Mouse (Mus musculus) granulocyte monocyte progenitor cell, adult 5-6 weeks (primary cell): ENCODE measurements around the gene Cachd1. TPM values are rescaled to one million over a fixed set of nuclear protein-coding genes. Genes with fewer than 3 reads are reported as not detected.

Experiments
- ATAC-seq: replicated peaks from 2 replicates; pipeline ENCODE4 v1.8.0; 2016; ENCODE audit warnings: mild to moderate bottlenecking, moderate TSS enrichment, inconsistent platforms; ENCODE audit not compliant: poor library complexity, severe bottlenecking
- total RNA-seq, 2 experiments: library from RNA; stranded (forward) in 1 of 2; stranded (reverse) in 1 of 2; fragments of 200-712, 200-1000 nt in 1 of 2; fragments of >200 nt in 1 of 2; fragmentation: Nextera tagmentation in 1 of 2; gene quantifications; 2 replicates each; pipeline ENCODE4 v1.2.3; 2014 to 2017

Cachd1 gene
- total RNA-seq (2014; fragmentation: Nextera tagmentation), result not detected in 2 replicates
- 1.8 TPM in 1 of 2 replicates, not detected in the other for total RNA-seq (2017)

DNA sequence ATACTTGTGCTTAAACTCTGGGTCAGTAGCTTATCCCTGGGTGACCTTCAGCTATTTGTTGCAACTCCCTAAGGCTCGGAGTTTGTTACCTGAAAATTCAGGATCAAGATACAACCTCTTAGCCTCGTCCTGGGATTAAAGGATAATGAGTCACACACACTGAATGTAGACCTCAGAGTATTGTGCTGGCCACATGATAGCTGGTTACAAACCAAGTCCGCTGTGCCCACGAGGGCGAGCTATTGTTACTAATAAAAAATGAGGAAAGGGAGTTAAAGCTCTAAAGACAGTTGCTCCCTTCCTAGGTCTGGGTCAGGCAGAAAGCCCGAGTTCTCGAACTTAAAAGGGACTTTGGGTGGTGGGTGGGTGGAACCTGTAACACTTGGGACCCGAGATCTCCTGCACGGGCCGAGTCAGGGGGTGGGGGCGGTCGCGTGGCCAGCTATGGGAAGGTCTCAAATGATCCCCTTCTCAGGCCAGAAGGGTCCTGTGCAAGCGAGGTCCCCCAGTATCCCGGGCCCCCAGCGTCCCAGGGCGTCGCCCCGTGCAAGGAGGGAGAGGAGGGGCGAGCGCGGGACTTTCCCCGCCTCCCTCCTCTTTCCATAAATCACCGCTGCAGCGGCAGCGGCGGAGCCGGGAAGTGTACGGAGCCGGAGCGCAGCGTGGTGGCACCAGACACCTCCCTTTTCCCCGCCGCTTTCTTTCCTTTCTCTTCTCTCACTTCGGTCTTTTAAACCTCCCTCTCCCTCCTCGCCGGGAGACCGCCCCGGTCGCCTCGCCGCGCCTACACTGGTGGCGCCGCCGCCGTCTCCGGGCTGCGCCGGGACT is at the start of gene Cachd1:
Gene Cachd1 (plus strand): TSS at position 633 of the 828 bp plus-strand sequence.
- ATAC-seq, result peak; percentile 20

DNA sequence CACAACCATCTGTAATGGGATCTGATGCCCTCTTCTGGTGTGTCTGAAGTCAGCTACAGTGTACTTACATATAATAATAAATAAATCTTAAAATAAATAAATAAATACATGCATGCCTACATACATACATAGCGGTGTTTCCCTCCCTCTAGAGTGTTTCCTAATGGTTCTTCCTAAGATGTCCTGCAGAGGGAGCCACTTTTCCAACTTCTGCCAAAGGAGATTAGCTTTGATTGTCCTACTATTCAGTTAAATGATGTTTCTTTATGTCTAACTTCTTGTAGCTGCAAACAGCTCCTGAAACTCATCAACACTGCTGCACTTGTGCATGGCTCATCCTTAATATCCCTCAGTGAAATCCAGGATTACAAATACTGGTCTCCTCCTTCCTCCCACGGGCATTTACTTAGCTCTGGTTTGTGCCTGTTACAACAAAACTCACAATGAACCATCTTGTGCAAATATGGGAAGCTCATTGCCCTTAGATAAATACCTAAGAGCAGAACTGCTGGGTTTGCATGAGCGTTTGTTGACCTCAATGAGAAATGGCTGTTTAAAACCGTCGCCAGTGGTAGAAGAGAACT is 47.5 kb upstream of the Cachd1 start:
- 0 out of 2 replicates have a peak, but pooled peaks have one; percentile 42 for ATAC-seq

DNA sequence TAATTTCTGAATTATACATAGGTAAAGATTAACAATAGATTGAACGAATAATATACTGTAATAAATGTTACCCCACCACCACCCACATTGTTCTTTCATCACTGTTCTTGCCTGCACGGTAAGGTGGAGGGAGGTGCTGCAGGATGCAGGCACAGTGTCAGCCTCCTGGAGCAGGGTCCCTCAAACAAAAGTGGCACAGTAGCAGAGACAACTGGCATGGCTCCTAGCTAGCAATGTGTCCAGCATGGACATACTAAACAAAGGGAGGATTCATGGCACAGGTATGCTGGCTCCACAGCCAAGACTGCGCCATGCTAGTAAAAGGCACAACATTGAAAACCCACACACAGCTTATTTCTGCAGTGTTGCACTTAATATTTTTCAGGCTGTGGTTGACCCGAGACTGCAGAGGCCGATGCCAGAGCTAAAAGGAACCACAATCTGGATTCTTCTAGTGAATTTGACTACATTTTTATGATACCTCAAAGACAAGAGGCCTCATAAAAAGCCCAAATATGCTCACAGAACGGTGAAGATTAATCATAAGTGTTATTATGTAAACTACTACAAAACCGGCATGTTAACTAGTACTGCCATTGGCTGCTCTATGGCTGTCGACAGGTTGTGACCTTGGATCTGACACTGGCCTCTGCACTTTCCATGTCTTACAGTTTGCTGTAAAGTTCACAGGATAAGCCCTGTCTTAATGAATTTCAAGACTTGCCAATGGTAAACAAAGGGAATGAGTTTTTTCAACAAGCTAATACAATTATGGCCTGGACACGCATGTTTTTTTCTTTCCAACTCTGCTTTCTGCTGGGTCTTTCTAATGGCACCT is 41.2 kb upstream of the Cachd1 start:
- ATAC-seq, result no peak

DNA sequence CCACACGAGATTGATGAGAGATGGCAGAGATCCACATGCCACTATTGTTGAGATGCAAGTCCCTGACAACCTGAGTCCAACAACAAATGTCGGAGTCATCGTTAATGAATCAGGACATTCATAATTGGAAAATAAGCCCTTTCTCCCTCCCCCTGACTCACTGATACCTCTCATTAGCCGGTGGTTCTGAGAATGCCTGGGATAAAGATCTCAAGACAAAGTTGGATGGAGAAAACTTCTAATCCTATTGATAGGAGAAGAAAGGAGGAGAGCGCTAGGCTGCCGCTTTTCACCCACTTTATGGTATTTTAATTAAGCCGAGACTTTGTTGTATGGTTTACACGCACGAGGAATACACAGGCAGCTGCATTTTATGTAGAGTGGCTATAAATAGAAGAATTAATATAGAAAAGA is 40.5 kb upstream of the Cachd1 start:
- ATAC-seq, result no peak

DNA sequence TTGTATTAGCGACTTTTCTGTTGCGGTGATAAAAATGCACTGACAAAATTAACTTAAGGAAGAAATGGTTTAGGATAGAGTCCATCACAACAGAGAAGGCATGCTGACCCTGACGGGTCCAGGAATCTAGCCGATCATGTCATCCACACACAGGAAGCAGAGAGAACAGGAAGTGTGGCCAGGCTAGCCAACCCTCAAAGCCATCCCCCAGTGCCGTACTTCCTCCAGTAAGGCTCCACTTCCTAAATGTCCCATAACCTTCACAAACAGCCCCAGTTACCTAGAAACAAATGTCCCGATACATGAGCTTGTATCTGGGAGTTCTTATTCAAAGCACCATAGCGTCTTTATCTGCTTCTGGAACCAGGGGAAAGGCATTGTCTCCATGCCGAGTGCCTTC is 32.9 kb upstream of the Cachd1 start:
- peak; percentile 81 for ATAC-seq

DNA sequence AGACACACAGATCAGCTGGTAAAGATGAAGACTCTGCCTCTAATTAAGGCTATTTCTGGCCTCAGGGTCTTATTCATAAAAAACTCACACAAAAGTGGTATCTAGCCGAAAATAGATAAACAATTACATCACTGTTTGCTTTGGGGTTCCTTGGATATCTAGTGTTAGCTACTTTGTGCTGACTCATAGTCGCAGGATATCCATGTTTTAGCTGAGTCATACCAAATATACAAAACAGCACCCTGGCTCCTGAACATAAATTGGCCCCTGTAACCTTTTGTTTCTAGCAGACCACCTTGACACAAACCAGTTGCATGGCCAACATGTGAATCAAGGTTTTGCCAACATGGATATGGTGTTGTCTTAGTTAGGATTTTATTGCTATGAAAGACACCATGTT is 24.2 kb upstream of the Cachd1 start:
- ATAC-seq, result no peak

DNA sequence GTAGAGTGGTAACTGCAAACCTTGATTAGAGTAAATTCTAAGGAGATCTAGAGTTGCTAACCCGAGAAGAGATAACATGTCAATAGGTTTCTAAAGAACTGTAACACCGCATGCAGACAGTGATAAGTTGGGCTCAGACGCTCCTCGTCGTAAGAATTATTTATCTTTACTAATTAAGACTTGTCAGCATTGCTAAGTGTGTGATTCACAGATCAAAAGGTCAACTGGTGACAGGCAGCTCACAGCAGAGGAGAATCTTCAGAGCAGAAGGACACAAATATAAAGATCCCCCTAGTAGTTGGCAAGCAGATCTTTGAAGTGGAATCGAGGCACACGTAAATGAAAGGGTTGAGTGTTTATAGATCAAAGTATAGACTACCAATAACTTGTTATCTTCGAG is 20.8 kb upstream of the Cachd1 start:
- ATAC-seq, result no peak

DNA sequence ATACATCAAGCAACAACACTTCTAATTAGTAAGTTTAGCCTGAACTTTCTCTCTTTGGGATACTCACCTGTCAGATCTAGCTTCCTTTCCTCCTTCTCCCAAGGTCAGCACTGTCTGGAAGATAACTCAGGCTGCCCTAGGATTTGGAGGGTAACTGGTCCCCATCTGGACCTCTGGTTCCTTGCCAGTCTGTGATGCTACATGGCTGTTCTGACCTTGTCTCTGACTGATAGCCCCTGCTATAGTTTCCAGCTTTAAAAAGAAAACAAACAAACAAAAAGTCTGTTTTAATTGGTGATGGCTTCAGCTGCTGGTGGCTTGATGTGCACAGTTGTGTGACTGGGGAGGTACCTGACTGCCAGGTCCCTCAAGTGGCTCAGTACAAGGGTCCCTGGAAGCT is 20.0 kb upstream of the Cachd1 start:
- ATAC-seq, result no peak

DNA sequence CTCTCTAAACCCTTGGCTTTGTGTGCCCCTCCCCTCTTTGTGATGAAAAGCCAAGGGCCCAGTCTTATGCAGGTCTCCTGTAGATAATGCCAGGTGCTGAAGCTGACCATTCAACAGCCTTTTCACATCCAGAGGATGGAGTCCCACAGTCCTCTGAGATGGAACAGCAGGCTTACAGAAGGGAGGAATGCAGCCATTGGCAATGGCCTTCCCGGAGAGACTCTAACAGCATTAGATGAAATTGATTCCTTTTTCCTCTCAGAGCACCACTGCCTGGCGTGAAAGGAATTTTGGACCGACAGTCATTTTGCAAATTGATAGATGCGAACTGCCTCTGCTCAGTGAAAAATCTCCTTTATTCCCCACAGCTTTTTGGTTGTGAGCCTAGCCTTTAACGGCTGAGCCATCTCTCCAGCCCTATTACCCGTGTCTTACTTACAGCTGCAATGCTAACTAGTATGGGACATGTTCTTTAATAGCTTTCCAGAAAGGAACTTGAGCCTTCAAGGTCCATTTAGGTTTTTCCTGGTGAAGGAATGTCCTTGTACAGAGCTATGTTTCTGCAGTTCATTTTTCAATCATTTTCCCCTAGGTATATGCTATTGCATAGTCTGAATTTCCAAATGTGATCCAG is 18.1 kb upstream of the Cachd1 start:
- no peak for ATAC-seq

DNA sequence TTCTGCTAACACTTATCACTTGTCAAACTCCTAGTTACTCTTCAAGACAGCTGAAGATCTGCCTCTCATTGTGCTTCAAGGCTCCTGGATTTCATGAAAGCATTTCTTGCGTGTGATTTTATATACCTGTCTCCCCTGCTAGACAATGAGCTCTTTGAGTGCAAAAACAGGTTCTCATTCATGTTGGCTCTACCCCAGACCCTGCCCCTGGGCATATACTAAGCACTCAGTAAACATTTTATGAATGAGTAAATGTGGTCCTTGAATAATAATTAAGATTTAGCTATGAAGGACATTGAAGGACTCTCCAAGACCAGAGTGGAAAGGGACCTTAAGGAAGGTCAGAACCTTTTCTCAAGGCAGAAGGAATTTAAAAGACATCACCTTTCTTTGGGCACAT is 16.9 kb upstream of the Cachd1 start:
- ATAC-seq, result no peak

DNA sequence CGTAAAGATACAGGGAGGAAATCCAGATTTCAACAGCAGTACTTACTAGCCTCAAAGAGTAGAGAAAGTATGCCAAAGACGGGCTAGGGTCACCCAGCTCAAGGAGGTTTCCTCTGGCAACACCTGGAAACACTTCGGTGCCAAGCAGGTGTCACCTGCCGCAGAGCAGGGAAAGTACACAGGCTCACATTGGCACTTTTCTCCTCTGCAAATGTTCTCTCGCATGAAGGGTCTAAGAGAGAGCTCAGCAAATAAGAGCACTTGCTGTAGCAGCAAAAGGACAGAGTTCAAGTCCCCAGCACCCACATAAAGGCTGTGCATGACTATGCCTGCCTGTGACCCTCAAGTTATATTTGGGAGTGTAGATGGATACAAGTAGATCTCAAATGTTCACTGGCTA is 16.1 kb upstream of the Cachd1 start:
- no peak for ATAC-seq

DNA sequence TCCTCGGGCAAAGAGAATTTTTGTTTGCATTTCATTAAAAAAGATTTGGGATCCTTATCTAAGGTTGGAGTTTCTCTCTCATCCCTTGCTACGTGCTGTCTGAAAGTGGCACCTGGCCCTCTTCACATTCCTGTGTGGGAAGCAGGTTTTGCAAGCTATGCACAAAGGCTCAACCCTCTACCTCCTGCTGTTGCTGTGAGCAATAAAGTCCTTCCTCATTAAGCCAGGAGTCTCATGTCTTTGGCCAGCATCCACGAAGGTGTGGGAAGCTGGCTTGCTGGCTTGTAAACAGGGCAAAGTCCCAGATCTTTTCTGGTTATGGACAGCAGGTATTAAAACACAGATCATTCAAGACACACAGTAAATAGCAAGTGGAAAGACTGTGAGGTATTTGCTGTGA is 7.9 kb upstream of the Cachd1 start:
- ATAC-seq, result no peak

DNA sequence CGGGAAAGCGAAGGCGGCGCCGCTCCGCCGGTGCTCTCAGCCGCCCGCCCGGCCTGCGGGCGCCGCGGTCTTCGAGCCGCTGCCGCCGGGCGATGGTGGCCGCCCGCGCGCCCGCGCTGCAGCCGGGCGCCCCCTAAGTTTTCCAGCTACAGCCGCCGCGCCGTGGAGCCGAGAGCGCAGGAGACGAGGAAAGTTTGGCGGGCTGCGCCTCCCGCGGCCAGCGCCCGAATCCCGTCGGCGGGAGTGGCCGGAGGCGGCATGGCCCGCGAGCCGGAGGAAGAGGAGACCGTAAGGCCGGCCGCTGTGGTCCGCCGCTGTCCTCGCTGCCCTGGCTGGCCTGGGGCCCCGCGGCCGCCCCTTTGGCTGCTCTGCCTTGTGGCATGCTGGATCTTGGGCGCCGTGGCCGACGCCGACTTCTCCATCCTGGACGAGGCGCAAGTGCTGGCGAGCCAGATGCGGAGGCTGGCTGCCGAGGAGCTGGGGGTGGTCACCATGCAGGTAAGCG is 448 bp downstream of the Cachd1 start:
- ATAC-seq, result peak; percentile 50

DNA sequence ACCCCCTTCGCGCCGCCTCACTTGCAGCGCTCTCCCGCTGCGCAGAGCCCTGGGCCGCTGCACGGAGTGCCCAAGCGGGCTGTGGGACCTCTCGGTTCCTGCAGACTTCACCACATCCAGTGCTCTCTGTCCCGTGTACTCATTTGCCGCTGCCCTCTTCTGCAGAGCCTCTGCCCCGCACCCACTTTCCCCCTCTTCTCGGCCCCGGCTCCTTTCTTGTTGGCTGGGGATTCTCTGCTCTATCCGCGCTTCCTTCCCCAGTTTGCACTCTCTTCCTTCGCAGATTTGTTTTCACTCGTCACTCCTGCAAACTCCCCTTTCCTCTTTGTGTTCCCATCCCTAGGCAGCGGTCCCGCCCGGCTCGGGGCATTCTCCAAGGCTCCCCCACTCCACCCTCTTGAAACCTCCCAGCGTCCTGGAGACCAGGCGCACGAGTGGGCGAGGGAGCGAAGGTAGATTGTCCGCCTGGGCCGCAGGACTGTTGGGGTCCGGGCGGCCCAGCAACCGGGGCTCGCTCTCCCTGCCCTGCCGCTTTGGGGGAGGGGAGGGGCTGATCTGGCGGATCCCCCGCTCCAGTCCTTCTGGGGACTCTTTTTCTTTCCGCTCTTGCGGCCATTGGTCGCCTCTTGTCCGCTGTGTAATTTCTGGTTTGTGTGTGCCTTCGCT is 1.0 kb downstream of the Cachd1 start:
- ATAC-seq, result peak; percentile 37

DNA sequence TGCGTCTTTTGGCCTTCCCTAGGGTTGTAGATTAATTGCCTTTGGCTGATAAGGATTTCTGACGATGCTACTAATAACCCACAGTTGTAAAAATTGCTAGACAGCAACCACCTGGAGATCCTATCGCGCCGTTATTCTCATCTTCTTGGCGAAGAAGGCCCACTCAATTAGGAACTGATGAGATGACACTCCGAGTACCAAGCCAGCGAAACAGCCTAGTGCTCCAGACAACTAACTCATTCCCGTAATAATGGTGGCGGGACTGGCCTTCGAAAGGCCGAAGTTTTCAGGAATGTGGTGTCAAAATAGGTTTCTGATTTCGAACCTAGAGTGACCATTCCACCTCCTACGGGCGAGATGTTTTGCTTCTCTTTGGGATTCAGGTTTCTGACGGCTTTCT is 1.6 kb downstream of the Cachd1 start:
- ATAC-seq, result no peak

DNA sequence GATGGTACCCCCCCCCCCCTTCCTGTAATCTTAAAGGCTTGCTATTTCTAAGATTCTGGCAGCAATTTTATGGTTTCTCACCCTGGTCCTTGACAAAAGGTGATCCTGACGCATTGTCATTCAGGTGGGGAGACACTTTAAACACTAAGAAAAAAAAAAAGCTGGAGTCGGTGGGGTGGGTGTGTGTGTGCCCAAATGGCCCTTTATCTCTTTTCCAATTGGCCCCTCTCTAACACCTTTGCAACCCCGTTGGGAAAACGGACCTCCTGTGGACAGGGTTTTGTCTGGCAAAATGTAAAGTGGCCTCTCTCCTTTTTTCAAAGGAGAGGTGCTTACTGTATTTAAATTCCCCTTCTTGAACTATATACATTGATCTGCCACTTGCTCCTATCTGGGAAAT is 2.5 kb downstream of the Cachd1 start:
- ATAC-seq, result no peak

DNA sequence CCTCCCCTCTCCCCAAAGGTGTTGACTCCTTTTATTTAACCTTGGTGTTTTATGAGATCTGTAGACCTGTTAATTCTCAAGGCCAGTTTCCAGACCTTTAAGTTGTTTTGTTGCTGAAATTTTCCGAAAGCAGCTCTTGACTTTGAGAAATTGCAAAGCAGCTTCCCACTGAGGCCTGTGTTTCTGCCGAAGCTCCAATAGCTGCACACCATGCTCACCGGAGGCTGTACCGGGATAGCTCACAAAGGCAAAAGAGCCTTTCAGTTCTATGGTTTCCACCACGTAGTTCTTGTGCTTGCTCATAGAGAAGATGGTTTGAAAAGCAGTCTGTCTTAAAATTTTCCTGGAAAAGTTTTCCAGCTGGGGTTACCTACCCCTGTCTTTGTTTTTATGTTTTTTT is 3.2 kb downstream of the Cachd1 start:
- ATAC-seq, result no peak

DNA sequence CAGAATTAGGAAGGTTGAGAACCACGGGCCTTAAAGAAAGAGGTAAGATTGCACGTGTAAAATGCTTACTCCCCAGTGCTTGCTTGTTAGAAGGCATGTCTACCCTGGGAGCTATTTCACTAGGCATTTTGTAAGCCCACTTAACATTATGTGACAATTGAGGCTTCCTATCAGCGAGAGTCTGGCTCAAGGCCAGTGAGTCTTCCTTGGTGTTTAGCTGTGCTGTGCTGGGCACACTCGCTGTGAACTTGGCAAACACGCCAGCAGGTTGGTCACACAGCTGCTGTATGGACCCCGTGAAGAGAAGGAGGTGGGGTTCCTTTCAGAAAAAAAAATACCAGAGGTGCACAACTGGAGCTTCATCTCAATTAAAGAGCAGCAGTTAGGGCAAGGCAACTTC is 4.4 kb downstream of the Cachd1 start:
- no peak for ATAC-seq

DNA sequence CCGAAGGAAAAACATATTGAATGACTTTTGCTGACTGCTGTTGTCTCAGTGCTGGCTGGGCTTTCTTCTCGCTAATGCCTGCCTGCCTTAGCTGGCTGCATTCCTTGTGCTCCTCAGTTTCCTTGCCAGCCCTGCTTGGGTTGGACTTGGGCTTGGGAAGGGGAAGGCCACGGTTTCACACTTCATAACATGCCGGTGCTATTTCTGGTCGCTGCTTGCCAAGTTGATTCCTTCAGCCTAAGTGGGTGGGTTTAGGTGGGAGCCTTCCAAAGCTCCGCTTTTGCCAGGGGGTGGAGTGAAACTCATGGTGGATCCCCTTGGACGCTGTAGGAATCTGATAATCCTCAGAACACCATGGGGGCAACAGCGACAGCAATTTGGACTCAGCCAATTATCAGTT is 5.9 kb downstream of the Cachd1 start:
- ATAC-seq, result no peak

DNA sequence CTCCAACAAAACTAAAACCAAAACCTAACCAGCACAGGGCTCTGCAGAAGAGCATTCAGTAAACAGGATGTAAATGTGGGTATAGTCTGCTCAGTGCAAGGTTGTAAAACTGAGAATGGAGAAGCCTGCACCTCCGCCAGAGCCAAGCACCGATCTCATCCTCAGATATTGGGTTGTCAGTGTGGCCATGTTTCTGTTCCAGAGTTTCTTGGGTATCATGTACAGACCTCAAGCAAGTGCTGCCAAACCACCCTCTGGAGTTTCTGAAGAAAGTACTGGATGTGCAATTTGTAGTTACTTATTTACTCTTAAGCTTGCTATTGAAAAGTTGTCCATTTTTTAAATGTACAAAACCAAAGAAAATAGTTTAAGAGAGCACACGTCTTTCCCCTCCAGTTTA is 6.4 kb downstream of the Cachd1 start:
- no peak for ATAC-seq
